Mouse (Mus musculus): ENCODE results near the gene Ncs1. TPM values are rescaled to one million over a fixed set of nuclear protein-coding genes. Genes with fewer than 3 reads are reported as not detected.
A peak's percentile ranks its signal among the peaks of the same experiment; 100 is the strongest.

Ncs1 gene
- polyA plus RNA-seq (2014; fragmentation: Nextera tagmentation; extraction: Ambion mirVana) = 45.6 and 49.2 TPM in 2 replicates

- DNase-seq (ENCODE audit: low spot score) = peak; percentile 89
- Histone ChIP-seq H3K4me1 (ENCODE audit: control insufficient read depth, insufficient read depth, low read length) (peaks cover 22% of the 10 kb centered on the region), H3K9me3 (ENCODE audit: control insufficient read depth, low read length) (no peaks in the 10 kb centered on the region), H3K27ac (replicated peaks; ENCODE audit: low read depth, low read length) (peak within 1 kb of the TSS; percentile 72), H3K4me2 (ENCODE audit: low read depth, low read length) (peak within 1 kb of the TSS; percentile 81), H3K27me3 (replicated peaks; ENCODE audit: control insufficient read depth, insufficient read depth, low read length) (no peaks in the 10 kb centered on the region), H3K4me3 (ENCODE audit: low read depth, low read length) (peak within 1 kb of the TSS; percentile 81), H3K9ac (ENCODE audit: low read depth, low read length) (peak within 1 kb of the TSS; percentile 89), H3K36me3 (ENCODE audit: control insufficient read depth, insufficient read depth, low read length) (0 out of 2 replicates have a peak, but pooled peaks cover 4% of the 10 kb centered on the region)
- peak; percentile 92 for ATAC-seq (ENCODE audit: low read depth)
- under 1% methylated on average over 12 of the region's 89 CpGs for WGBS
Observed at GRCm38 (mm10) chr2:31245491-31246141, at the start of gene Ncs1. Gene Ncs1 (plus strand): TSS chr2:31245823.

GRCm38 (mm10) chr2:31198621-31199020, 47.0 kb upstream of the Ncs1 start:
- Histone ChIP-seq H3K36me3 (ENCODE audit: control insufficient read depth, insufficient read depth, low read length) (peaks cover 42% of the 10 kb centered on the region; the same call in 1 of the 2 replicates), H3K27ac (replicated peaks; ENCODE audit: low read depth, low read length) (no peak overlapping the region), H3K4me2 (ENCODE audit: low read depth, low read length) (no peak overlapping the region), H3K4me1 (ENCODE audit: control insufficient read depth, insufficient read depth, low read length) (peaks cover 3% of the 10 kb centered on the region; the same call in 1 of the 2 replicates), H3K4me3 (ENCODE audit: low read depth, low read length) (no peak overlapping the region), H3K9ac (ENCODE audit: low read depth, low read length) (no peak overlapping the region), H3K9me3 (ENCODE audit: control insufficient read depth, low read length) (no peaks in the 10 kb centered on the region), H3K27me3 (replicated peaks; ENCODE audit: control insufficient read depth, insufficient read depth, low read length) (no peaks in the 10 kb centered on the region)
- WGBS = 94% methylated on average over 4 of the region's 4 CpGs
- ATAC-seq (ENCODE audit: low read depth) (no peak), DNase-seq (ENCODE audit: low spot score) (no peak)

GRCm38 (mm10) chr2:31200051-31200450, 45.6 kb upstream of the Ncs1 start:
- Histone ChIP-seq H3K4me2 (ENCODE audit: low read depth, low read length) (no peak overlapping the region), H3K9me3 (ENCODE audit: control insufficient read depth, low read length) (no peaks in the 10 kb centered on the region), H3K4me1 (ENCODE audit: control insufficient read depth, insufficient read depth, low read length) (peaks cover 3% of the 10 kb centered on the region; the same call in 1 of the 2 replicates), H3K36me3 (ENCODE audit: control insufficient read depth, insufficient read depth, low read length) (peaks cover 46% of the 10 kb centered on the region; the same call in 1 of the 2 replicates), H3K4me3 (ENCODE audit: low read depth, low read length) (no peak overlapping the region), H3K27ac (replicated peaks; ENCODE audit: low read depth, low read length) (no peak overlapping the region), H3K27me3 (replicated peaks; ENCODE audit: control insufficient read depth, insufficient read depth, low read length) (no peaks in the 10 kb centered on the region), H3K9ac (ENCODE audit: low read depth, low read length) (no peak overlapping the region)
- ATAC-seq (ENCODE audit: low read depth) = no peak
- no peak for DNase-seq (ENCODE audit: low spot score)
- WGBS = 92% methylated on average over 2 of the region's 2 CpGs

GRCm38 (mm10) chr2:31201851-31202250, 43.8 kb upstream of the Ncs1 start:
- Histone ChIP-seq H3K4me1 (ENCODE audit: control insufficient read depth, insufficient read depth, low read length) (peaks cover 3% of the 10 kb centered on the region; the same call in 1 of the 2 replicates), H3K9me3 (ENCODE audit: control insufficient read depth, low read length) (no peaks in the 10 kb centered on the region), H3K4me3 (ENCODE audit: low read depth, low read length) (no peak overlapping the region), H3K9ac (ENCODE audit: low read depth, low read length) (no peak overlapping the region; the same call in 1 of the 2 replicates), H3K27ac (replicated peaks; ENCODE audit: low read depth, low read length) (no peak overlapping the region), H3K4me2 (ENCODE audit: low read depth, low read length) (no peak overlapping the region), H3K27me3 (replicated peaks; ENCODE audit: control insufficient read depth, insufficient read depth, low read length) (no peaks in the 10 kb centered on the region), H3K36me3 (ENCODE audit: control insufficient read depth, insufficient read depth, low read length) (peaks cover 30% of the 10 kb centered on the region; the same call in 1 of the 2 replicates)
- DNase-seq (ENCODE audit: low spot score) (no peak), ATAC-seq (ENCODE audit: low read depth) (no peak; the same call in 1 of the 2 replicates)
- 61% methylated on average over 7 of the region's 7 CpGs for WGBS

GRCm38 (mm10) chr2:31202357-31202756, 43.3 kb upstream of the Ncs1 start:
- Histone ChIP-seq H3K4me3 (ENCODE audit: low read depth, low read length) (no peak overlapping the region), H3K4me2 (ENCODE audit: low read depth, low read length) (no peak overlapping the region), H3K9me3 (ENCODE audit: control insufficient read depth, low read length) (no peaks in the 10 kb centered on the region), H3K9ac (ENCODE audit: low read depth, low read length) (no peak overlapping the region), H3K4me1 (ENCODE audit: control insufficient read depth, insufficient read depth, low read length) (peaks cover 3% of the 10 kb centered on the region; the same call in 1 of the 2 replicates), H3K27ac (replicated peaks; ENCODE audit: low read depth, low read length) (no peak overlapping the region), H3K27me3 (replicated peaks; ENCODE audit: control insufficient read depth, insufficient read depth, low read length) (no peaks in the 10 kb centered on the region), H3K36me3 (ENCODE audit: control insufficient read depth, insufficient read depth, low read length) (peaks cover 27% of the 10 kb centered on the region; the same call in 1 of the 2 replicates)
- no peak for DNase-seq (ENCODE audit: low spot score)
- WGBS = 23% methylated on average over 3 of the region's 3 CpGs
- ATAC-seq (ENCODE audit: low read depth) = no peak

GRCm38 (mm10) chr2:31202956-31203355, 42.7 kb upstream of the Ncs1 start:
- DNase-seq (ENCODE audit: low spot score) (no peak), ATAC-seq (ENCODE audit: low read depth) (no peak)
- Histone ChIP-seq H3K9me3 (ENCODE audit: control insufficient read depth, low read length) (no peaks in the 10 kb centered on the region), H3K9ac (ENCODE audit: low read depth, low read length) (no peak overlapping the region), H3K27ac (replicated peaks; ENCODE audit: low read depth, low read length) (no peak overlapping the region), H3K4me3 (ENCODE audit: low read depth, low read length) (no peak overlapping the region), H3K36me3 (ENCODE audit: control insufficient read depth, insufficient read depth, low read length) (peaks cover 27% of the 10 kb centered on the region; the same call in 1 of the 2 replicates), H3K4me1 (ENCODE audit: control insufficient read depth, insufficient read depth, low read length) (peaks cover 3% of the 10 kb centered on the region; the same call in 1 of the 2 replicates), H3K27me3 (replicated peaks; ENCODE audit: control insufficient read depth, insufficient read depth, low read length) (no peaks in the 10 kb centered on the region), H3K4me2 (ENCODE audit: low read depth, low read length) (no peak overlapping the region)
- WGBS = 78% methylated on average over 4 of the region's 4 CpGs

GRCm38 (mm10) chr2:31204677-31205076, 40.9 kb upstream of the Ncs1 start:
- Histone ChIP-seq H3K36me3 (ENCODE audit: control insufficient read depth, insufficient read depth, low read length) (peaks cover 35% of the 10 kb centered on the region), H3K4me2 (ENCODE audit: low read depth, low read length) (no peak overlapping the region), H3K4me3 (ENCODE audit: low read depth, low read length) (no peak overlapping the region), H3K9ac (ENCODE audit: low read depth, low read length) (no peak overlapping the region), H3K27ac (replicated peaks; ENCODE audit: low read depth, low read length) (no peak overlapping the region), H3K4me1 (ENCODE audit: control insufficient read depth, insufficient read depth, low read length) (peaks cover 3% of the 10 kb centered on the region; the same call in 1 of the 2 replicates), H3K27me3 (replicated peaks; ENCODE audit: control insufficient read depth, insufficient read depth, low read length) (no peaks in the 10 kb centered on the region), H3K9me3 (ENCODE audit: control insufficient read depth, low read length) (no peaks in the 10 kb centered on the region)
- ATAC-seq (ENCODE audit: low read depth) (no peak), DNase-seq (ENCODE audit: low spot score) (no peak)
- WGBS = 96% methylated on average over 5 of the region's 5 CpGs

GRCm38 (mm10) chr2:31206211-31206610, 39.4 kb upstream of the Ncs1 start:
- ATAC-seq (ENCODE audit: low read depth) (0 out of 2 replicates have a peak, but pooled peaks have one; percentile 15), DNase-seq (ENCODE audit: low spot score) (peak; percentile 61)
- no peak overlapping the region for H3K27ac ChIP-seq (replicated peaks; ENCODE audit: low read depth, low read length)
- H3K27me3 ChIP-seq (replicated peaks; ENCODE audit: control insufficient read depth, insufficient read depth, low read length) = no peaks in the 10 kb centered on the region
- H3K4me2 ChIP-seq (ENCODE audit: low read depth, low read length) = no peak overlapping the region
- H3K36me3 ChIP-seq (ENCODE audit: control insufficient read depth, insufficient read depth, low read length) = peaks cover 47% of the 10 kb centered on the region
- H3K4me1 ChIP-seq (ENCODE audit: control insufficient read depth, insufficient read depth, low read length) = peaks cover 3% of the 10 kb centered on the region; the same call in 1 of the 2 replicates
- H3K9me3 ChIP-seq (ENCODE audit: control insufficient read depth, low read length) = no peaks in the 10 kb centered on the region
- H3K9ac ChIP-seq (ENCODE audit: low read depth, low read length) = no peak overlapping the region
- H3K4me3 ChIP-seq (ENCODE audit: low read depth, low read length) = no peak overlapping the region
- 75% methylated on average over 4 of the region's 4 CpGs for WGBS
